9 mouse cellular contexts compared by ENCODE assay signal in the genomic region with DNA sequence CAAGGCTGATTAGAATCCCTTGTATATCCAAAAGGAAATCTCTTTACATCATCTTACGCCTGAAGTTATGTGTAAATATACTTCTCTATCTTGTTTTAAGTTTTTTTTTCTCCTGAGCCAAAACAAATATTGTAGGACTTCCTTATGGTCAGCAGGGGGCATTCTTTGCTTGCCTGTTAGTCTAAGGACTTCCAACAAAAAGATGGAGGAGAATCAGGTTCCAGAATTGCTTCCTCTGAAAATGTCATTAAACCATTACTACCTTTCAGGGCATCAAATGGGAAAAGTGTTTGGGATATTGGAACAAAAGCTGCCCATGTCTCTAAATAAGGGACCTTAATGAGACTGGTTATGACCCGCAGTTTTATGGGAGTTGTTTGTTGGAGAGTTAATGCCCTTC. TPM values are rescaled to one million over a fixed set of nuclear protein-coding genes. Genes with fewer than 3 reads are reported as not detected.
DNase-seq lines count a peak whose midpoint lies in the region; TF ChIP-seq lines count a peak whose summit lies in the region.
"Had no signal": no experiment of that assay in that cellular context is flagged by ENCODE, and none has a peak within 500 bp of the region (broad histone marks: within the 10 kb centered on the region; RNA-seq: fewer than 3 reads in every experiment).

No protein-coding gene starts in this region.

- no peak overlapping the region for H3K27ac ChIP-seq in cortical plate, adult 2 months (ENCODE audit: insufficient read depth, low read length)
- H3K27ac ChIP-seq: embryonic facial prominence, embryonic 13.5 days had no signal

- TF ChIP-seq POLR2A in cortical plate, adult 2 months (IDR thresholded peaks at IDR 0.05; ENCODE audit: extremely low read depth, insufficient read depth, low read length): no peak

- no peak overlapping the region for H3K4me3 ChIP-seq in cortical plate, adult 2 months (ENCODE audit: insufficient read depth, low read length)
- H3K4me3 ChIP-seq: embryonic facial prominence, embryonic 13.5 days had no signal

- no peaks in the 10 kb centered on the region for H3K4me1 ChIP-seq in cortical plate, adult 2 months (ENCODE audit: control insufficient read depth, insufficient read depth, low read length)
- H3K4me1 ChIP-seq: embryonic facial prominence, embryonic 13.5 days had no signal

- peak; percentile 29 for DNase-seq in adrenal gland, postnatal 14 days
- no peak for DNase-seq in adrenal gland, adult 18-20 months (ENCODE audit: low spot score in 2 of 2)
- DNase-seq in layer of hippocampus, adult 9-10 months (ENCODE audit: low spot score): peak; percentile 22
- no peak for DNase-seq in layer of hippocampus, postnatal 10 days (ENCODE audit: low spot score in 2 of 2)
- peak; percentile 48 for DNase-seq in naive thymus-derived CD4-positive, alpha-beta T cell, adult 2 months (ENCODE audit: low read depth)
- no peak for DNase-seq in layer of hippocampus, adult 8-10 months (ENCODE audit: low spot score in 2 of 2)
- no peak for DNase-seq in natural killer cell, adult 2 months (ENCODE audit: low spot score in 2 of 2)

- TF ChIP-seq CTCF in cortical plate, adult 2 months (IDR thresholded peaks at IDR 0.05; ENCODE audit: extremely low read depth, insufficient read depth, low read length): peak; percentile 14; the same call in 1 of the 2 replicates

RNA-seq across cellular contexts. Expression of gene Ormdl2, which starts 24.1 kb away (rescaled TPM):
- total RNA-seq in adrenal gland, postnatal 14 days (2021): 31.2 and 32.5 TPM in 2 replicates
- total RNA-seq in adrenal gland, adult 18-20 months (2021): 10 to 100 TPM; 45.2 to 52.3 TPM
- total RNA-seq in layer of hippocampus, postnatal 10 days (2021): 1 to 10 TPM; 3.7 to 6.0 TPM
- polyA plus RNA-seq in cortical plate, adult 2 months (2012; rRNA removed): 18.3 and 20.3 TPM in 2 replicates
- 10 to 100 TPM in 1 of 4 experiments, 1 to 10 TPM in 3; 8.9 to 10.5 (median 9.6) TPM for total RNA-seq in layer of hippocampus, adult 8-10 months (2022)

RNA-seq across cellular contexts. Expression of gene Sarnp, which starts 28.4 kb away (rescaled TPM):
- 60.7 and 62.6 TPM in 2 replicates for total RNA-seq in adrenal gland, postnatal 14 days (2021)
- total RNA-seq in adrenal gland, adult 18-20 months (2021): 10 to 100 TPM; 52.6 to 53.4 TPM
- 10 to 100 TPM; 40.9 to 48.2 TPM for total RNA-seq in layer of hippocampus, postnatal 10 days (2021)
- polyA plus RNA-seq in cortical plate, adult 2 months (2012; rRNA removed): 50.1 and 53.4 TPM in 2 replicates
- total RNA-seq in layer of hippocampus, adult 8-10 months (2022): 10 to 100 TPM; 32.7 to 41.2 (median 35.1) TPM

RNA-seq across cellular contexts. Expression of gene Tmem198b, which starts 41.3 kb away (rescaled TPM):
- total RNA-seq in adrenal gland, postnatal 14 days (2021): 10.3 and 11.8 TPM in 2 replicates
- total RNA-seq in adrenal gland, adult 18-20 months (2021): 1 to 10 TPM; 6.7 to 7.6 TPM
- 10 to 100 TPM; 13.9 to 17.6 TPM for total RNA-seq in layer of hippocampus, postnatal 10 days (2021)
- 12.7 and 13.8 TPM in 2 replicates for polyA plus RNA-seq in cortical plate, adult 2 months (2012; rRNA removed)
- 10 to 100 TPM in 3 of 4 experiments, 1 to 10 TPM in 1; 9.5 to 13.9 (median 11.6) TPM for total RNA-seq in layer of hippocampus, adult 8-10 months (2022)

RNA-seq across cellular contexts. Expression of gene Dnajc14, which starts 41.7 kb away (rescaled TPM):
- 60.0 and 60.9 TPM in 2 replicates for total RNA-seq in adrenal gland, postnatal 14 days (2021)
- 10 to 100 TPM; 60.0 to 67.1 TPM for total RNA-seq in adrenal gland, adult 18-20 months (2021)
- 10 to 100 TPM; 59.9 to 65.7 TPM for total RNA-seq in layer of hippocampus, postnatal 10 days (2021)
- 23.0 and 23.9 TPM in 2 replicates for polyA plus RNA-seq in cortical plate, adult 2 months (2012; rRNA removed)
- total RNA-seq in layer of hippocampus, adult 8-10 months (2022): 10 to 100 TPM; 60.8 to 71.5 (median 65.6) TPM

RNA-seq across cellular contexts. Expression of gene Gdf11, which starts 46.0 kb away (rescaled TPM):
- 3.0 and 3.9 TPM in 2 replicates for total RNA-seq in adrenal gland, postnatal 14 days (2021)
- total RNA-seq in adrenal gland, adult 18-20 months (2021): 1 to 10 TPM; 1.4 to 1.9 TPM
- 10 to 100 TPM; 23.1 to 24.0 TPM for total RNA-seq in layer of hippocampus, postnatal 10 days (2021)
- polyA plus RNA-seq in cortical plate, adult 2 months (2012; rRNA removed): 7.2 TPM in 2 replicates
- 10 to 100 TPM; 19.9 to 22.7 (median 22.3) TPM for total RNA-seq in layer of hippocampus, adult 8-10 months (2022)

Comparison
In these comparisons a context has a peak if more than half of its experiments do, and no peak if none do; other contexts are left out.
1. DNase-seq: peak in adrenal gland, postnatal 14 days (single experiment), layer of hippocampus, adult 9-10 months (single experiment) and naive thymus-derived CD4-positive, alpha-beta T cell, adult 2 months (single experiment); none in adrenal gland, adult 18-20 months (0 of 2), layer of hippocampus, postnatal 10 days (0 of 2), layer of hippocampus, adult 8-10 months (0 of 2) and natural killer cell, adult 2 months (0 of 2).